Mouse (Mus musculus) spleen, embryonic (tissue): ENCODE data around the gene Bean1.
"Not testable (repeated sequence)": the region's sequence is repeated elsewhere in the genome, so short reads cannot be mapped to it uniquely, and the experiment has no call there.

Experiments
- CTCF ChIA-PET: fragments of 350-600 bp; sonication (Branson Sonifier 250); formaldehyde crosslinking; loops from one replicate; lab custom pipeline; 2022; lab: Charles Lee

Gene Bean1

DNA sequence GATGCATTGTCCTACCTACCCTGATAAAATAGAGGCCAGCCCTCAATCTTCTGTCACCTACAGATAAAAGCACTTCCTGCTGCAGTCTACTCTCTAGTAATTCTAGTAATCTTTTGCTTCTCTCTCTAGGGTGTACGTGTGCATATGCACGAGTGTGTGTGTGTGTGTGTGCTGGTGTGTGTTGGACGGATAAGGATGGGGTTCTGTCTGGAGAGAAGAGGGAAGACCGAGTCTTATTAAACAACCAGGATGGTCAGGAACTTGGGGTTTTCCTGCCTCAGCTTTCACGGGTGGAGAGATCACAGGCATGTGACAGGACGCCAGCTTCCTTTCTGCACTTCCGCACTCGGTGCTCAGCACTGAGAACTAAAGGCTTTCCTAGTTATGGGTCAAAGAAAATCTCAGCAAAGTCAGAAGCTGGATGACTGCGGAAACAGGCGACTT, 69.2 kb downstream of the Bean1 start:
- CTCF ChIA-PET = interaction anchor here (1.4 kb wide), 1 partner anchor 12 kb away, joined by 14 read pairs; no protein-coding TSS in a partner anchor

DNA sequence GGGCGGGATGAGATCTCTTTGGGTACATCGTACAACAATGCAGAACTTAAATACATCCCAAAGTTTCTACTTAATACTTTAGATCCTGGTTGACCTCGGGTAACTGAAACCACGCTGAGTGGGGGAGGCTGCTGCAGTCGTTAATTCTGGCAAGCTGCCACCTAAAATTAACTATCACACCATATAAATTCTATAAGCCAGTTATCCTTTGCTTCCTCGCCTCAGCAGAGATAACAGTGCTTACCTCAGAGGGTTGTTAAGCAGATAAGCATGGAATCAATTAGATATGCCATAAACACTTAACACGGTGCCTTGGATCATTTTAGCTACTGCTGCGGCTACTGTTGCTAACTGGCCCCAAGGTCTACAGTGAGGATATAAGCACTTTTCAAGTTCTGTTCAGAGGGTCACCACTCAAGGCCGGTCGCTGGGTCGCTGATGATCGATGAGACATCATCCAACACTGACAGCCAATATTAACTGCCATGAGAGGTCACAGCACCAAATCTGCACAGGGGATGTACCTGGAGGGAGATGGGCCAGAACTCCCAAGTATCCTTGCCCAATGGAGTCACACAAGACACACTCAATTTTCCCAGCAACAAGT, 71.9 kb downstream of the Bean1 start:
- CTCF ChIA-PET = no interaction called here

DNA sequence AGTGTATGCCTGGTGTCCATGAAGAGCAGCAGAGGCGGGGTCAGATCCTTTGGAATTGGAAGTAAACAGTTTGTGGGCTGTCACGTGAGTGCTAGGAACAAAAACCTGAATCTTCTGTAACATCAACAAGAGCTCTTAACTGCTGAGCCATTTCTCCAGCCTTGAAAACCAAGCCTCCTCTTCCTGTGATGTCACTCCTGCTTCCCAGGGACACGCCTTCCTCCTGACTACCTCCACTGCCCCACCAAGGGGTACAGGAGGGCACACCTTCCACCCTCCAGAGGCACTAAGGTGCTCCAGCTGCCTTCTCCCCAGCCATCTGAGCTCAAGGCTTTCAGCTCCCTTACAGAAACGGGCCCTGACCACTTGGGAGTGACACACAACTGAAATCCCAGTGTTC, 76.4 kb downstream of the Bean1 start:
- CTCF ChIA-PET = interaction anchor here (0.6 kb wide), 1 partner anchor 92 kb away, joined by 4 read pairs; no protein-coding TSS in a partner anchor

DNA sequence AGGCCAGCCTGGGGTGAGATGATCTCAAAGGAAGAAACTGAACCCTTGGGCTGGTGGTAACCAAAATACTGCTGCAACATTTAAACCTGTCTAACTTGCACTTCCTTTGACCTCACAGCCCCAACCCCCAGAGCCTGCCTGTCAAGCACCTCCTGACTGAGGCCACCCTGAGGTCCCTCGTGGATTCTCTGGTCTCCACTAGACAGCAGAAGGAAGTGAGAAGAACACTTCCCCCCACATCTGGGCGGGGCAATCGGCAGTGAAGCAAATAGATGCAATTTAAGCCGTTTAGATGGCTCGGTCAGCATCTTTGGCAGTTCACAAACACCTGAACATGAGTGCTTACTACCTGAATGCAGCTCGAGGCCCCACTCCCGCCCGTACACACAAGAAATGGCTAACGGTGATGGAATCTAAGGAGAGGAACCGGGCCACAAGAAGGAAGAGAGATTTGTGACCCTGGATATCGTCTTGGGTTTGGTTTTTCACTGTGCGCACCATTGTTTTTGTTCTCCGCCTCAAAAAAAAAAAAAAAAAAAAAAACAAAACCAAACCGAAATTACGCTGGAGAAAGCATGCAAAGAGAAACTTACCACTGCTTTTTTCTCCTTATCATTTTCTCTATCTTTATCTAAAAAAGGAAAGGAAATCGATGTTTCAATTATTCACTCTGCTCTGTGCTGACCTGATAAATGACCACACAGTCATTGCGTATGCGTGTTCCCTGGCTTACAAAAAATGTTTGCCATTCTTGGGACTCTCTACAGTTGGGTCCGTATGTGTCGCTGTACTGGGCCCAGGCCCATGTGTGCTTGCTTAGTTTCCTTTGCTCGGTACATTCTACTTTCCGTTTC, 77.0 kb downstream of the Bean1 start:
- CTCF ChIA-PET = interaction anchor here (0.6 to 0.9 kb wide), 2 partner anchors 14 to 92 kb away, joined by 4 read pairs; no protein-coding TSS in a partner anchor

DNA sequence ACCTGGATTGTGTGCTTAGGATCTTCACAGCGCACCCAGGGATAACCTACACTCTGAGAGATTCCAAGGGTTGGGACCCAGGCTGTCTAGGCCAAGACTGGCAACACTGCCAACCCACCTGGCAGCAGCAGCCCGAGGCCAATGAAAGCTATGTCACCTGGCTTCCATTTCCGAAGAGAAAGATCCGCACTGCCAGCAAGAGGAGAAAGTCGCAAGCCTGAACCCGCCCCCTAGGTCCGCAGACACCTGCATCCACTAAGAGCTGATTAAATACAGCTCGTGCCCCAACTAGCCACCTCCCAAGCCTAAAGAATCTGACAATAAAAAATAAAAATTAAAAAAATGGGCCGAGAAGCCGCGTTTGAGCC, 77.7 kb downstream of the Bean1 start:
- CTCF ChIA-PET = interaction anchor here (0.5 to 0.9 kb wide), 2 partner anchors 15 to 73 kb away, joined by 3 to 4 read pairs; partner anchors contain the start of gene Gm11020

DNA sequence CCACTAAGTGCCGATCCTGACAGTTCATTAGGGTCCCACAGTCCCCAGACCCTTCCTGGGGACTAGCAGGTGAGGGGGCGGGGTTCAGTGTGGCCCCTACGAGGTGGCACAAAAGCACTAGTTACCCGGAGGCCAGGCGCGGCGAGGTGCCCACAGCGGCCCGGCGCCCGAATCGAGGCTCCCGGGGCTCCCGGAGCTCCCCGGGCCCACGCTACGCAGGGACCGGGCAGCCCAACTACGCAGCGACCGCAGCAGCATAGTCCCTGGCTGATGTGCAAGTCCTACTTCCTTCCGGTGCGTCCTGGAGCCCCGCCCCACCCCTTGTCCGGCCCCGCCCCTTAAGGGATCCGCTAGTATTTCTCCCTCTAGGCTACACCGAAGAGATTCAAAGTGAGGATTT, 78.0 kb downstream of the Bean1 start, which contains the start of gene Tk2:
TSS of gene Tk2 (minus strand) at position 283 of the 400 bp plus-strand sequence.
- CTCF ChIA-PET = interaction anchor here (0.5 to 0.9 kb wide), 3 partner anchors 15 to 396 kb away, joined by 3 to 4 read pairs (median 3); partner anchors contain the start of gene Gm11020

DNA sequence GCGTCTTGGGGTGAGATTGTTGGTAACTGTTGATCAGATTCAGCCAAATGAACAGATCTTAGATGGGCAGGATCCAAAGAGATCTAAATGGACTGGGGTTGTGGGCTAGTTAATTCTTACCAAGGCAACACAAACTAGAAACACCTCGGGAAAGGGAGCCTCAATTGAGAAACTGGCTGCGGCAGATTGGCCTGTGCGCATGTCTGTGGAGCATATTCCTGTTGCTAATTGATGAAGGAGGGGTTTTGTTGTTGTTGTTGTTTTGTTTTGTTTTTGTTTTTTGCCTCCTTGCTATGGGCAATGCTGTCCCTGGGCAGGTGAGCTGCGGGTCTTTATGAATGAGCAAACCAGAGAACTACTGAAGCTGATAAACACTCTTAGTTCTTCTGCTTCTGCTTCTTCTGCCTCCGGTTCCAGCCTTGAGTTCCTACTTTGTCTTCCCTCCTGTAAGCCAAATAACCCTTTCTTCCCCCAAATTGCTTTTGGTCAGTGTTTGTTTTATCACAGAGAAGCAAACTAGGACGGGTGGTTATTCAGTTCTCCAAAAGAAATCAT, 79.3 kb downstream of the Bean1 start:
- CTCF ChIA-PET = interaction anchor here (0.6 kb wide), 1 partner anchor 8 kb away, joined by 3 read pairs; no protein-coding TSS in a partner anchor

DNA sequence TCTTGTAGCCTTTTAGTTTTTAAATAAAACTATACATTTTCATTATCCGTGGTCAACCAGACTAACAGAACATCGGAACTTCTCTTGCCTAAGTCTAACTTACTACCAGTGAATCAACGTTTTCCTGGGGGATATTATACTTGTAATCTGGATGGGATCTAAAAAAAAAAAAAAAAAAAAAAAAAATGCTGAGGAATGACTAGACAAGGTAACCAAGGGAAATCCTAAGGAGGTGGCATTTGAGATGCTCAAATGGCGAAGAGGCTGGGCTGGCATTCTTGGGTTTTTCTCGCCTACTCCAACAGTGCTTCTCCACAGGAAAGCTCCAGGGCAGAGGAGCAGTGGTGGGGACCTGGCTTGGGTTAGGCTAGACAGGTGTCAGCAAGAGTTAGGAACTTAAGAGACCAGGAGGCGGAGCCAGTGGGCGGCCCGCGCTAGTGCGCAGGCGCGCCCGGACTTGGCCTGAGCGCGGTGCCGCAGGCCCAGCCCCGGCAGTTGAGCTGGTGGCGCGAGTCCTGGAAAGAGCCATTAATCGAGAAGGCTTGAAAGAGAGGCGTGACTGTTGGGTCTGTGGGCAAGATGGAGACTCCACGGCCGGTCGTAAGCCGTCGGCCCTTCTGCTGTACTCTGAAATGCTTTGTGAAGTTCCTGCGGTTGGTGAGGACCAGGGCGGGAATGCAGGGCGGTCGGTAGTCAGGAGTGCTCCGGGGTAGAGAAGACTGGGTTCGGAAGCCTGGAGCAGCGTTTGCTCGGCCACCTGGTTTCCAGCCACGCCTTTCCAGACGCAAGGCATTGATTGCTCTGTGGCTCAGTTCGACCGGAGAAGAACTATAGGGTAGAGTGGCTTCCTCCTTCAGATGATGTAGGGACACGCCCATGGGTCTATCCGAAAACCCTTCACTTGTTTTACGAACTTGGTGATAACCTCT, 80.5 kb downstream of the Bean1 start, which contains the start of gene Cklf:
TSS of gene Cklf (plus strand) at position 423 of the 929 bp plus-strand sequence.
- CTCF ChIA-PET = interaction anchor here (0.6 to 0.8 kb wide), 3 partner anchors 10 to 126 kb away, joined by 3 to 14 read pairs (median 3); no protein-coding TSS in a partner anchor

DNA sequence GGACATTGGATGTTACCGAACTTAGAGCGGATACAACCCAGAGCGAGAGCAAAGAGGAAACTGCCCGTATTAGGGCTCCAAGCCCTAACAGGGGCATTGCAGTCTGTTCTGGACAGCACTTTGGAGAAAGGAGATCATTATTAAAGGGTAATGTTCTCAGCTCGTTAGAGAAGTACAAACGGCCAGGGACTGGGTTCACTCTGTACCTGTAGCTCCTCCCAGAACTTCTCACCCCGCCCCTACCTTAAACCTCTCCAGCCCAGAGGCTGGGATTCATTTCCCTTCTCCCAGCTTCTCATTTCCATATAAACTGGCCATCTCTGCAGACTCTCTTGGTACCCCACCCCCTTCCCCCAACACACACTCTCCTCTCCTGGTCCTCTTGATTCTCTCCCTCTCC, 81.2 kb downstream of the Bean1 start:
- CTCF ChIA-PET = interaction anchor here (0.8 kb wide), 1 partner anchor 11 kb away, joined by 14 read pairs; no protein-coding TSS in a partner anchor

DNA sequence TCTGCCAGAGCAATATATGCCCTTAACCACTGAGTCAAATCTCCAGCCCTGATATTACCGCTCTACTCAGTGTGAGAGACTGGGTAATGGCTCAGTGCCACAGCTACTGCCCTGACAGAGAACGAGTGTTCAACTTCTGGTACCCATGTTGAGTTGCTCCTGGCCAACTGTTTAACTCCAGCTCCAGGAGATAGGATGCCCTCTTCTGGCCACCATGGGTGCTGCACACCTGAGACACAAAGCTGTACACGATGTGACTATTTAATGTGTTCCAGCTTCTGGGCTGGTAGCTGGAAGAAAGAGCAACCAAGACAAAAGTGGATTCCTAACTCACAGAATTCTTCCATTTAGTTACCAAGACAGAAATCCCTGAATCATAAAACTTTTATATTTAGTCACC, 82.8 kb downstream of the Bean1 start:
- CTCF ChIA-PET = no interaction called here

DNA sequence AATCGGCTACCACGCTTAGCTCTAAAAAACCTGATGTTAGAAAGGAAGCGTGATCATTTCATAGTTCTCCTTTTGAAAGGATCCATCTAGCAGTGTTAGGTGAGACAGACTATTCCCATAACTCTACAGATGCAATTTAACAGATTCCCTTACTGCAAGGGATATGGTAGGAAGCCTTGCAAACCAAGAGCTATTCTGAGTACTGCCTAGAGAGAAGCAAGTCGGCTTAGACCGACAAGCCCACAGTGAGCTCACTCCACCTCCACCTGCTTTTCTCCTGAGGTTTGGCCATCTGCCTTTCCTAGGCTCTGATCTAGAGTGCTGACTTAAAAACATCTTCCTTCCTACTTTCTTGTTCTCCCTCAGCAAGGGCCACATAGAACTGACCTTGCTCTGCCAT, 91.6 kb downstream of the Bean1 start:
- CTCF ChIA-PET = not testable (repeated sequence)

DNA sequence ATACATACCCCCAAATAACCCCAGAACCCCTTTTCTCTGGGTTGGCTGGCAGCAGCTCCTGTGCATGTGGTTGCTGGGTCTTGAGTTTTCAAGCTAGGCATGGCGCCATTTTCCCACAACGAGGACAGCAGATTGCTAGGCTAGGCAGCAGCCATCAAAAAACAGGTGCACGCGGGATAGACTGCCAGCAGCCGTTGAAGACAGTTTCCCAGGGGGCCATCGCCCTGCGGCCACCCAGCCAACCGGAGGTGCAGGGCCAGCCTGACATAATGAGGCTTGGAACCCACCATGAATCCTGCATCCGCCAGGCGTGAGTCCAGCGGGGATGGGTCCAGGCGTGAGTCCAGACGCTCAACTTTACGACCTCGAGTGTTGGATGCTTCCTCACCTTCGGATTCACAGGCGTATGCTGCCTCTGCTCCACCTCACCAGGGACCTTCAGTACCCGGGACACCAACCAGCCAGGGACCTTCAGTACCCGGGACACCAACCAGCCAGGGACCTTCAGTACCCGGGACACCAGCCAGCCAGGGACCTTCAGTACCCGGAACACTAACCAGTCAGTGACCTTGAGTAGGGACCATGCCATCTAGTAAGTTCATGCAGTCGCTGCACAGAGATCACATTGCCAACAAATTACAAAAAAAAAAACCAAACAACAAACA, 94.2 kb downstream of the Bean1 start:
- CTCF ChIA-PET = not testable (repeated sequence)

DNA sequence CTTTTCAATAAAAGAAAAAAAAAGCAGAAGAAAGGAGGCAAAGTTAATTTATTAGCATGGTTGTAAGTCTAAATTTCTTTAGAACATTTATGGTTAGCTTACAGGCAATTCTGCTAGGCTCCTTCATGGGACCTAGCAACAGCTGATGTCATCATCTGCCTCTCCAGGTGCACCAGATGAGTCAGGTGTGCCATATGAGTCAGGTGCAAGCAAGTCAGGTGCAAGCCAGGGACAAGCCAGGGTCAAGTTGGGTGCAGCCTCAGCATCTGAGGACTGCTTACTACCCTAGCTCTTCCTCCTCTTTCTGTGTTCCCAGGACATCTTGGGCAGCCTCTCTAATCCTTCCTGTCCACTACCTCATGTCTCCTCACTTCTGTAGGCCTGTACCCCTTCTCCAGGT, 98.1 kb downstream of the Bean1 start:
- CTCF ChIA-PET = no interaction called here
